Mouse (Mus musculus) erythroblast, embryonic 14.5 days (primary cell): ENCODE data around the gene Akt1.

Source experiments
- GATA1 ChIP-seq: IDR thresholded peaks from 2 replicates; pipeline ENCODE4 v1.6.1; 2012; ENCODE audit warnings: low read length, inconsistent platforms, mixed read lengths
- TAL1 ChIP-seq: IDR thresholded peaks from 3 replicates; pipeline ENCODE4 v1.6.1; 2012; ENCODE audit warnings: low read length, inconsistent platforms, mixed read lengths

DNA sequence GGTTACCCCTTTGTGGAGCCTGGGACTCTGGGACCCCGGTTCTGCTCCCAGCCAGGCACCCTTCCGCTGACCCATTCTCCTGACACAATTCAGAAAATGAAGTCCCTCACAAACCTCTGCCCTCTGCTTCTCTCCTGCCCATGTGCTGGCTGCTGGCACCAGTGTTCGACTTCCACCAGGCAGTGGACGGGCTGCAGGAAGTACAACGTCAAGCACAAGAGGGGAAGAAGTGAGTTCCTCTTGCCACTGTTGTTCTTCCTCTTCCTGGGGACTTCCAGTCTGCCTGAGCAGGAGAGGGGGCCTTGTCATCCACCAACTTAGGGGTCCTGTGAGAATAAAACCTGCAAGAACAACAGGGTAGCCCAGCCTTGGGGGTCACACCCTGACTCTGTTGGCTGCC, 41.8 kb downstream of the Akt1 start:
- no peak for TF ChIP-seq TAL1
- no peak for TF ChIP-seq GATA1
